Mouse (Mus musculus) frontal cortex, postnatal 14 days (tissue): Measurements from ENCODE around the gene Prdm4.

ENCODE experiments used
- DNase-seq, 2 experiments: peaks; one replicate each; pipeline ENCODE4 v3.0.0; 2022; ENCODE audit warnings: low spot score in 2 of 2

The Prdm4 gene

GRCm38 (mm10) chr10:85871698-85872478, 45.1 kb downstream of the Prdm4 start:
- peak; percentile 85 to 89 for DNase-seq

- DNase-seq = no peak
Measured at GRCm38 (mm10) chr10:85846105-85846862, 70.7 kb downstream of the Prdm4 start.
